Mouse (Mus musculus) G1E-ER4 (cell line): ENCODE data around the gene Ccdc154. TPM values are rescaled to one million over a fixed set of nuclear protein-coding genes. Genes with fewer than 3 reads are reported as not detected.

Source experiments
- GATA1 ChIP-seq: IDR thresholded peaks from one replicate; pipeline ENCODE4 v1.8.0; 2012; ENCODE audit warnings: low read length, inconsistent platforms
- polyA plus RNA-seq: library from polyadenylated mRNA; stranded (reverse); fragments of >175 nt; gene quantifications from 2 replicates; pipeline ENCODE4 v1.2.3, GENCODE M21; 2012

Ccdc154 gene
- polyA plus RNA-seq: not detected in 2 replicates

DNA sequence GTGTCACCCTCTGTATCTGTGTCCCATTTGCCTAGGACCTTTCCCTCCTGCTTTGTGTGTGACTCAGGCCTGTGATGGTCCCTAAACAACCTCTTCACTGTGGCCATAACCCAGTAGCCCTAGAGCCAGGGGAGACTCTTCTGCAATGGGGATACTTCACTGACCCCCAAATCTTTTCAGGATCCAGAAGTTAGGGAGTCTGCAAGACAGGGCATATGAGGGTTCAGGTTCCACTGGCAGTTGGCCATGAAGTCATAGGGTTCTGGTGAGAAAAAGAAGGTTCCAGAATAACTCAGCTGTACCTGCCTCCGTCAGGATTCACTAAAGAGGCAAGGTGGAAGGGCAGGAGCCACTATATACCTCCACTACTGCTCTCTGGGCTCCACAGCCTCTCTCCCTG, at the start of gene Ccdc154:
Gene Ccdc154, plus strand, starts transcription at position 301 of the 400 bp plus-strand sequence.
- no peak for TF ChIP-seq GATA1

DNA sequence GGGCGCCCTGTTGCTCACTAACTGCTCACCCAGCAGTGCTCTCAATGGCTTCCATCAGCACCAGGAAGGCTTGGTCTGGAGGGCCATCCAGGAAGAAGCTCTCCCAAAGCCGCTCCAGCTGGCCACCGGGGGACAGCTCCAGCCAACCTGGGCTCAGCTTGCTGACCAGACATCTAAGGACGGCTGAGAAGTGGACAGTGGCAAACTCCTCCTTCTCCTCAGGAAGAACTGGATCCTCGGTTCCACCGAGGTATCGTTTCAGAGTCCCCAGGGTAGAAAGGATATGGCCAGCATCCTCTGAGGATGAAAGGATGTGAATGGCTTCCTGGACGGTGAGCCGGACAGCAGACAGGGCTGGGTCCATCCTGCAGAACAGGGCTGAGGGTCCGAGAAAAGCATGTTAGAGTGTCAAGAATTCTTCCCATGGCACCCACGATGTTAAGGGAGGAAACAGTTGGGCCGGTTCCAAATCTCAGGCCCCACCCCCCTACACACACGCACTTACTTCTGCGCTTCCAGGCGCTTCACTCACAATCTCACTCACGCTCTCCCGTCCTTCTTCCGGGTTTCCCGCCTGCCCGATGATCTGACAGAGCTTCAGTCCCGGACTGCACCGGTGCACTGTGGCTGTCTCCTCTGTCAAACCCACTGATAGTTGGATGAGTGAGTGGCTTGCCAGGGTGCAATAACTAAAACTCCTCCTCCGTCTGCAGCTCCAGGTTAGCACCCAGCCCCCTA, 47.2 kb upstream of the Ccdc154 start:
- TF ChIP-seq GATA1: no peak

DNA sequence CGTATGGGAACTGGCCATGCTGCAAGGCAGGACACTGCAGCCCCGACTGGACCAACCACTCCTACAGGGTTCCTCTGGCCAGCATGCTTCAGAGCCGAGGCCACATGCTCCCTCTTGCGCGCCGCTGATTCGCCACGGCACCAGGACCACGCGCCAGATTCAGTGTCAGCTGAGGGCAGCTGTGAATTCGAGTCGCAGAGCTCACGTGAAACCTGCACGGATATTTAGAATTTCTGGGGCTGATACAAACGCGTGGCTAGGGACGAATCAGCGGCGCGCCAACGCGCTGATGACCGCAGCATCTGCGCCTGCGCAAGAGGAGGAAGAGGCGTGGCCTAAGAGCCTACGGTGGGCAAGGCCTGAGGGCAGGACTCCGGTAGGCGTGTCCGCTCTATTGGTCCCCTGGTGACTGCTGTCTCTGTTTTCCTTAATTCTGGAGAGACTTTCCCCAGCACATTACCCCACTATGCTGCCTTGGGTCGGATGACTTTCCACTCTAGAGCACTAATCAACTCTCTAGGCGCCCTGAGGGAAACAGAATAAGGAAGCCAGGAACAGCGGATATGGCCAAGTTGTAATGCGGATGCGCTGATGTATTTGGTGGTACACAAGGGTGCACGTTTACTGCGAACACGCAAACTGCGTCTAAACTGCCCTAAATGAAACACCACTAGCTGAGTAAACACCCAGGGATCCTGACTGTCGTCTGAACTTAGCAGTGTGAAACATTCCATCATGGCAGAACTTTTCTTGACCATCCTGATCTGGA, 46.4 kb upstream of the Ccdc154 start, which contains the start of gene Telo2:
Gene Telo2, minus strand, starts transcription at position 304 of the 769 bp plus-strand sequence.
- TF ChIP-seq GATA1: no peak

GRCm38 (mm10) chr17:25117263-25117662, 45.0 kb upstream of the Ccdc154 start:
- no peak for TF ChIP-seq GATA1

GRCm38 (mm10) chr17:25120406-25120805, 41.9 kb upstream of the Ccdc154 start, which contains the start of gene Ptx4:
Gene Ptx4 (plus strand): TSS chr17:25120760.
- no peak for TF ChIP-seq GATA1

DNA sequence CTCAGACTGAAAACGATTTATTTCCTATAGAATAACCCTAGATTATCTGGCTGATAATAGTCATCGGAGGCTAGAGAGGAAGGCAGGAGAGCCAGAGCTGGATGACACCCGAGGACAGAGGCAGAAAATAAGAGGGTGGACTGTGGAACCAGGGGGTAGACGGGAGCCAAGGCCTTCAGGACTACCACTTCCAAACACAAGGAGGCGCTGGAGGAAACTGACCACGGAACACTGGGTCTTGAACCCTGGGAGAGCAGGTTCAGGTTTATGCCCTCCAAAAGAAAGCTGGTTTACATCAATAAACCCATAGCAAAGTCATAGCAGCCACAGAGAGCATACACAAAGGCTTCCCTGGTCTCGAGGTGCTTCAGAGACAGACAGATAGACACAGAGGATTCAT, 38.3 kb upstream of the Ccdc154 start:
- no peak for TF ChIP-seq GATA1

DNA sequence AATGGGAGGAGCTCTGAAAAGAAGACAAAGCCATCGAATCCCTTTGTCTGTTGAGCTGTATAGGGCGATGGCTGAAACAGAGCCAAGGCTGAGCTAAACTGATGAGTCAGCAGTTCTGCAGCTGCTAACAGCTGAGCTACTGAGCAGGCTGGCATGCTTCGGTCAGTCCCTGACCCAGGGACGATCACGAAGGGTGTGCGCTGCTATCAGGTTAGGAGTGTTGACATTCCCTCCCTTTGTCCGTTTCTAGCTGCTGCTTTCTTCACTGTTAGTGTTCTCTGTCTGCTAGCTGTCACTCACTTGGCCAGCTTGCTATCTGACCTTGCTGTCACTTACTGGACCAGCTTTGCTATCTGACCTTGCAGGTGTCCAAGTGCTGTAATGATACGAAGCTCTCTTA, 35.2 kb upstream of the Ccdc154 start:
- no peak for TF ChIP-seq GATA1

GRCm38 (mm10) chr17:25127681-25128080, 34.6 kb upstream of the Ccdc154 start:
- no peak for TF ChIP-seq GATA1

- TF ChIP-seq GATA1: no peak
Measured at GRCm38 (mm10) chr17:25130060-25130459, 32.2 kb upstream of the Ccdc154 start.

- TF ChIP-seq GATA1: no peak
Measured at GRCm38 (mm10) chr17:25133275-25133698, 29.0 kb upstream of the Ccdc154 start, which contains the start of gene Clcn7. Gene Clcn7 (plus strand): TSS chr17:25133391.

- no peak for TF ChIP-seq GATA1
Measured at GRCm38 (mm10) chr17:25135622-25136021, 26.6 kb upstream of the Ccdc154 start.

- TF ChIP-seq GATA1: no peak
Measured at GRCm38 (mm10) chr17:25138803-25139202, 23.5 kb upstream of the Ccdc154 start.

DNA sequence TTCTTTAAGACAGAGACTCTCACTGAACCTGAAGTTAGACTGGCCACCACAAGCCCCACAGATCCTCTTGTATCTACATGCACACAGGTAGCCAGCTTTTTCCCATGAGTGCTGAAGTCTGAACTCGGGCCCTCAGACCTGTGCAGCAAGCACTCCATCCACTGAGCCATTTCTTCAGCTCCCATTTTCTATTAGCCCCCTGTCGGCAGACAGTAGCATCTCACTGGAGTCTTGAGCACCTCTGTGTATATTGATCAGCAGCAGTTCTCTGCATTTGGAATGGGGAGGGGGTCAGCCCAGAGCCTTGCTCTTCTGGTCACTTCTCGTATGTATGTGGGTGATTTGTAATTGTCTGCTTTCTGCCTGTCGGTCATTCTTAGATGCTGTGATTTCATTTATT, 22.3 kb upstream of the Ccdc154 start:
- TF ChIP-seq GATA1: no peak

DNA sequence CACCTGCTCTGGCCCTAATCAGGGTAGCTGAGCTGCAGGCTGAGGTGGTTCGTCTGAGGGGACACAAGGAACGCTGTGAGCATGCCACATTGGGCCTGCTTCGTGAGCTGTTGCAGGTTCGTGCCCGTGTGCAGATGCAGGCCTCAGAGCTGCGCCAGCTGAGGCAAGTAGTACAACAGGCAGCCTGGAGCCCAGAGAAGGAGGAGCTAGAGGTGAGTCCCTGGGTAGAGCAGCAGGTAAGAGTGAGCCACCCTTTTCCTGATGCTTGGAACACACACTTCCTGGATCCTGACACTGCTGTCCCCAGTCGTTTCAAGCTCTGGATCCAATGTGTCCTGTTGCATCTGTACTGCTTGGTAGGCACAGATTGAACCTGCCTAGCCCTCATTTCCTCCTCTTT, 1.1 kb downstream of the Ccdc154 start:
- TF ChIP-seq GATA1: no peak

- no peak for TF ChIP-seq GATA1
Measured at GRCm38 (mm10) chr17:25164770-25165169, 2.5 kb downstream of the Ccdc154 start.

DNA sequence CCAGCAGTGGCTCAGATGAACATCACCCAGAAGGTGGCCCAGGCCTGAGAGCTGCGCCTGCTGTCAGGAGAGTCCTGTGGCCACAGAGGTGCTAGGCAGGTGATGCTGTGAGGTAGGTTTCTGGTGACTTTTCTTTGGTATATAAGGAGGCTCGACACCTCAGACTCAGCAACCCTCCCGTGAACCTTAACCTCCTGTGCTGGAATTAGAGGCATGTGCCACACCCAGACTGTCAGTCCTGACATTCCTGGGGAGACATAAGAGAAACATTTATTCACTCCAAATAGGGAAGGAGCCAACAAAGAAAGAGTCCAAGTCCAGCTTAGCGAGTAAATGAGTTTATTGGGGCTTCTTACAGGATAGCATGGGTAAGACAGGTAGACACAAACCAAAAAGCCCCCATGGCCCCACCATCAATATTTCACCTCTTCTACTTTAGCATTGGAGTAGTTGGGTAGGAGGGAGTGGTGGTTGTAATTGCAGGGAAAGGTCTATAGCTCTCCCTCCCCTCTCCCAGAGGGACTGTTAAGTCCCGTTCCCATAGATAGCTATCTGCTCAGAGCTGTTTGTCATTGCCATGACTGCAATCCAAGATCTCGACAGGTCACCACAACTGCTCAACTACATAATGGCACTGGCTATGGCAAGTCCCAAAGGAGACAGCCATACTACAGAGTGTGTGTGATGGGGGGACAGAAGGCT, 3.9 kb downstream of the Ccdc154 start:
- TF ChIP-seq GATA1: no peak
